ENCODE assay signal across 22 mouse cellular contexts in genomic region chr11:37882717-37883116, GRCm38 (mm10).
DNase-seq lines count a peak whose midpoint lies in the region; ATAC-seq and TF ChIP-seq lines count a peak whose summit lies in the region.
"Had no signal": no experiment of that assay in that cellular context is flagged by ENCODE, and none has a peak within 500 bp of the region (broad histone marks: within the 10 kb centered on the region; RNA-seq: fewer than 3 reads in every experiment).

No protein-coding gene starts in this region.

- no peak for TF ChIP-seq CTCF in kidney, adult 2 months (conservative IDR thresholded peaks at IDR 0.05; ENCODE audit: insufficient read depth, insufficient read length, low read depth, low read length)
- no peak for TF ChIP-seq CTCF in kidney, postnatal 0 days (IDR thresholded peaks at IDR 0.05; ENCODE audit: low read depth)

- DNase-seq in kidney, adult 2 months: no peak
- peak; percentile 12 for DNase-seq in kidney, postnatal 0 days (ENCODE audit: low spot score)
- DNase-seq in kidney, postnatal 36 days: no peak
- DNase-seq in limb, embryonic 10.5 days (ENCODE audit: low spot score): peak; percentile 29
- peak; percentile 6 for DNase-seq in retina, postnatal 1 day
- DNase-seq in lung, postnatal 25 days (ENCODE audit: low spot score): no peak
- DNase-seq: adrenal gland, adult 8-10 months; adrenal gland, postnatal 25 days; cerebellum, adult 18-20 months; cerebellum, adult 9-10 months; cerebellum, postnatal 14 days; gastrocnemius, adult 2 months; gastrocnemius, postnatal 14 days; heart, adult 11 months had no signal

- no peaks in the 10 kb centered on the region for H3K4me1 ChIP-seq in kidney, embryonic 14.5 days (ENCODE audit: control insufficient read depth, insufficient read depth, low read length)
- no peaks in the 10 kb centered on the region for H3K4me1 ChIP-seq in kidney, adult 2 months (ENCODE audit: control insufficient read depth, insufficient read depth, low read length)
- H3K4me1 ChIP-seq in kidney, postnatal 0 days (replicated peaks; ENCODE audit: insufficient read depth, low read length): no peaks in the 10 kb centered on the region
- H3K4me1 ChIP-seq in limb, embryonic 10.5 days: peaks cover 11% of the 10 kb centered on the region; the same call in 1 of the 2 replicates
- H3K4me1 ChIP-seq in midbrain, embryonic 16.5 days (ENCODE audit: control insufficient read depth, insufficient read depth, low read length): no peaks in the 10 kb centered on the region
- H3K4me1 ChIP-seq: hindbrain, embryonic 12.5 days had no signal

- TF ChIP-seq POLR2A in kidney, adult 2 months (IDR thresholded peaks at IDR 0.05; ENCODE audit: low read depth, low read length): no peak

- H3K36me3 ChIP-seq in kidney, embryonic 14.5 days (ENCODE audit: control insufficient read depth, insufficient read depth, low read length): no peaks in the 10 kb centered on the region
- H3K36me3 ChIP-seq in kidney, adult 2 months (ENCODE audit: control insufficient read depth, insufficient read depth, low read length): no peaks in the 10 kb centered on the region
- H3K36me3 ChIP-seq in kidney, postnatal 0 days (ENCODE audit: insufficient read depth, low read length): no peaks in the 10 kb centered on the region
- no peaks in the 10 kb centered on the region for H3K36me3 ChIP-seq in limb, embryonic 10.5 days
- no peaks in the 10 kb centered on the region for H3K36me3 ChIP-seq in midbrain, embryonic 16.5 days (ENCODE audit: control insufficient read depth, insufficient read depth, low read length)
- H3K36me3 ChIP-seq: forebrain, embryonic 10.5 days; hindbrain, embryonic 12.5 days had no signal

- ATAC-seq in kidney, embryonic 14.5 days (ENCODE audit: low FRiP score, low TSS enrichment): peak; percentile 76; the same call in 1 of the 2 replicates
- ATAC-seq in kidney, postnatal 0 days (replicated peaks; ENCODE audit: low FRiP score, low read depth): no peak
- no peak for ATAC-seq in midbrain, embryonic 16.5 days
- ATAC-seq: activated CD4-positive, CD25-positive, alpha-beta regulatory T cell, adult 4 months; forebrain, embryonic 13.5 days; forebrain, embryonic 16.5 days had no signal

- WGBS in kidney, embryonic 14.5 days: 26% methylated on average over 4 of the region's 4 CpGs
- 22% methylated on average over 4 of the region's 4 CpGs for WGBS in kidney, adult 2 months
- WGBS in kidney, postnatal 0 days: 33% methylated on average over 4 of the region's 4 CpGs
- WGBS in limb, embryonic 10.5 days: 27% methylated on average over 4 of the region's 4 CpGs
- 63% methylated on average over 4 of the region's 4 CpGs for WGBS in midbrain, embryonic 16.5 days

- no peaks in the 10 kb centered on the region for H3K27me3 ChIP-seq in kidney, embryonic 14.5 days (ENCODE audit: control insufficient read depth, insufficient read depth, low read length)
- H3K27me3 ChIP-seq in kidney, adult 2 months (replicated peaks; ENCODE audit: control insufficient read depth, insufficient read depth, low read length): no peaks in the 10 kb centered on the region
- H3K27me3 ChIP-seq in kidney, postnatal 0 days (ENCODE audit: insufficient read depth, low read length): no peaks in the 10 kb centered on the region
- no peaks in the 10 kb centered on the region for H3K27me3 ChIP-seq in limb, embryonic 10.5 days (ENCODE audit: low read depth, poor library complexity, severe bottlenecking)
- no peaks in the 10 kb centered on the region for H3K27me3 ChIP-seq in midbrain, embryonic 16.5 days (ENCODE audit: control insufficient read depth, insufficient read depth, low read depth, low read length)
- H3K27me3 ChIP-seq: forebrain, embryonic 13.5 days; hindbrain, embryonic 12.5 days had no signal

- no peak overlapping the region for H3K4me2 ChIP-seq in kidney, embryonic 14.5 days (replicated peaks; ENCODE audit: low read depth, low read length)
- H3K4me2 ChIP-seq in kidney, postnatal 0 days (ENCODE audit: low read length): no peak overlapping the region
- H3K4me2 ChIP-seq in midbrain, embryonic 16.5 days (ENCODE audit: low read length): no peak overlapping the region
- H3K4me2 ChIP-seq: forebrain, embryonic 13.5 days; heart, embryonic 11.5 days; hindbrain, embryonic 12.5 days had no signal

- no peak overlapping the region; the same call in 1 of the 2 replicates for H3K9ac ChIP-seq in kidney, embryonic 14.5 days (ENCODE audit: low read depth, low read length)
- H3K9ac ChIP-seq in kidney, postnatal 0 days (ENCODE audit: low read depth, low read length): no peak overlapping the region
- H3K9ac ChIP-seq in midbrain, embryonic 16.5 days (ENCODE audit: low read depth, low read length): no peak overlapping the region
- H3K9ac ChIP-seq: forebrain, embryonic 13.5 days; hindbrain, embryonic 12.5 days had no signal

- no peaks in the 10 kb centered on the region for H3K9me3 ChIP-seq in kidney, embryonic 14.5 days (ENCODE audit: control insufficient read depth, low read length)
- no peaks in the 10 kb centered on the region for H3K9me3 ChIP-seq in kidney, postnatal 0 days (replicated peaks; ENCODE audit: low read length)
- H3K9me3 ChIP-seq in limb, embryonic 10.5 days (replicated peaks): no peaks in the 10 kb centered on the region
- H3K9me3 ChIP-seq in midbrain, embryonic 16.5 days (replicated peaks; ENCODE audit: control insufficient read depth, low read length, poor library complexity, severe bottlenecking): no peaks in the 10 kb centered on the region
- H3K9me3 ChIP-seq: forebrain, embryonic 10.5 days; forebrain, embryonic 13.5 days; hindbrain, embryonic 12.5 days had no signal

- H3K4me3 ChIP-seq in kidney, embryonic 14.5 days (ENCODE audit: low read length): no peak overlapping the region
- no peak overlapping the region for H3K4me3 ChIP-seq in kidney, adult 2 months (ENCODE audit: insufficient read depth, low read depth, low read length)
- no peak overlapping the region for H3K4me3 ChIP-seq in kidney, postnatal 0 days (replicated peaks; ENCODE audit: low read depth, low read length)
- H3K4me3 ChIP-seq in limb, embryonic 10.5 days: no peak overlapping the region
- no peak overlapping the region for H3K4me3 ChIP-seq in midbrain, embryonic 16.5 days (ENCODE audit: low read depth, low read length)
- H3K4me3 ChIP-seq: forebrain, embryonic 10.5 days; forebrain, embryonic 13.5 days; gastrocnemius, adult 2 months; hindbrain, embryonic 12.5 days had no signal

- no peak overlapping the region for H3K27ac ChIP-seq in kidney, embryonic 14.5 days (ENCODE audit: low read depth, low read length)
- no peak overlapping the region for H3K27ac ChIP-seq in kidney, adult 2 months (ENCODE audit: insufficient read depth, low read depth, low read length)
- H3K27ac ChIP-seq in kidney, postnatal 0 days: no peak overlapping the region
- H3K27ac ChIP-seq in limb, embryonic 10.5 days: no peak overlapping the region
- H3K27ac ChIP-seq in midbrain, embryonic 16.5 days (ENCODE audit: low read length): no peak overlapping the region
- H3K27ac ChIP-seq: forebrain, embryonic 10.5 days; forebrain, embryonic 13.5 days; gastrocnemius, adult 2 months; hindbrain, embryonic 12.5 days had no signal

Comparison
In these comparisons a context has a peak if more than half of its experiments do, and no peak if none do; other contexts are left out.
1. DNase-seq: peak in kidney, postnatal 0 days (single experiment), limb, embryonic 10.5 days (single experiment) and retina, postnatal 1 day (single experiment); none in kidney, adult 2 months (single experiment), kidney, postnatal 36 days (0 of 2) and lung, postnatal 25 days (single experiment).